Mouse (Mus musculus): ENCODE measurements around the gene Gm28042. TPM values are rescaled to one million over a fixed set of nuclear protein-coding genes. Genes with fewer than 3 reads are reported as not detected.
A peak's percentile ranks its signal among the peaks of the same experiment; 100 is the strongest.

Gene Gm28042
- polyA plus RNA-seq, 1 experiment from 2014 or later, result 6.0 TPM

- H3K36me3 ChIP-seq, result peaks cover 80% of the 10 kb centered on the region
- no peak for DNase-seq (ENCODE audit: low spot score)
These were observed 9.7 kb upstream of the Gm28042 start for GRCm38 (mm10) chr2:120017599-120017998.

GRCm38 (mm10) chr2:120024337-120024736 lies 3.0 kb upstream of the Gm28042 start:
- Histone ChIP-seq H3K36me3 (peaks cover 69% of the 10 kb centered on the region), H3K4me3 (no peak overlapping the region), H3K27ac (no peak overlapping the region), H3K4me1 (replicated peaks) (peaks cover 19% of the 10 kb centered on the region), H3K27me3 (ENCODE audit: insufficient read depth, poor library complexity, severe bottlenecking) (no peaks in the 10 kb centered on the region), H3K9me3 (no peaks in the 10 kb centered on the region)
- DNase-seq (ENCODE audit: low spot score), result no peak
- WGBS, result 92% methylated on average over 5 of the region's 5 CpGs

More at GRCm38 (mm10) chr2:120017599-120017998, 9.7 kb upstream of the Gm28042 start:
- WGBS, result 93% methylated on average over 12 of the region's 12 CpGs
- Histone ChIP-seq H3K9me3 (no peaks in the 10 kb centered on the region), H3K27me3 (ENCODE audit: insufficient read depth, poor library complexity, severe bottlenecking) (no peaks in the 10 kb centered on the region), H3K4me3 (no peak overlapping the region), H3K27ac (no peak overlapping the region), H3K4me1 (replicated peaks) (no peaks in the 10 kb centered on the region)

- Histone ChIP-seq H3K27ac (peak overlapping the region; percentile 94), H3K27me3 (ENCODE audit: insufficient read depth, poor library complexity, severe bottlenecking) (no peaks in the 10 kb centered on the region), H3K9me3 (no peaks in the 10 kb centered on the region), H3K36me3 (peaks cover 69% of the 10 kb centered on the region), H3K4me3 (peak overlapping the region; percentile 83), H3K4me1 (replicated peaks) (peaks cover 19% of the 10 kb centered on the region)
- WGBS, result 52% methylated on average over 3 of the region's 3 CpGs
- peak; percentile 28 for DNase-seq (ENCODE audit: low spot score)
These were observed 648 bp downstream of the Gm28042 start for GRCm38 (mm10) chr2:120027950-120028331.

- H3K27me3 ChIP-seq (ENCODE audit: insufficient read depth, poor library complexity, severe bottlenecking), result no peaks in the 10 kb centered on the region
- no peak overlapping the region for H3K4me3 ChIP-seq
- 94% methylated on average over 8 of the region's 8 CpGs for WGBS
- H3K36me3 ChIP-seq, result peaks cover 69% of the 10 kb centered on the region
- H3K4me1 ChIP-seq (replicated peaks), result peaks cover 19% of the 10 kb centered on the region
- DNase-seq (ENCODE audit: low spot score), result no peak
- no peaks in the 10 kb centered on the region for H3K9me3 ChIP-seq
- H3K27ac ChIP-seq, result no peak overlapping the region
These were observed 3.1 kb downstream of the Gm28042 start for GRCm38 (mm10) chr2:120030380-120030779.

- Histone ChIP-seq H3K27me3 (ENCODE audit: insufficient read depth, poor library complexity, severe bottlenecking) (no peaks in the 10 kb centered on the region), H3K4me1 (replicated peaks) (peaks cover 14% of the 10 kb centered on the region), H3K9me3 (no peaks in the 10 kb centered on the region), H3K4me3 (no peak within 1 kb of the TSS), H3K36me3 (peaks cover 88% of the 10 kb centered on the region), H3K27ac (no peak within 1 kb of the TSS)
- 89% methylated on average over 12 of the region's 12 CpGs for WGBS
- no peak for DNase-seq (ENCODE audit: low spot score)
These were observed 5.6 kb downstream of the Gm28042 start, which contains the start of gene Pla2g4b for GRCm38 (mm10) chr2:120032726-120033467. TSS of gene Pla2g4b (plus strand) at chr2:120033417.

GRCm38 (mm10) chr2:120033726-120034125 lies 6.4 kb downstream of the Gm28042 start:
- Histone ChIP-seq H3K4me1 (replicated peaks) (peaks cover 6% of the 10 kb centered on the region), H3K27ac (no peak overlapping the region), H3K9me3 (no peaks in the 10 kb centered on the region), H3K36me3 (peaks cover 96% of the 10 kb centered on the region), H3K27me3 (ENCODE audit: insufficient read depth, poor library complexity, severe bottlenecking) (no peaks in the 10 kb centered on the region), H3K4me3 (no peak overlapping the region)
- DNase-seq (ENCODE audit: low spot score), result no peak
- WGBS, result 91% methylated on average over 5 of the region's 5 CpGs

GRCm38 (mm10) chr2:120037744-120038143 lies 10.5 kb downstream of the Gm28042 start:
- no peak overlapping the region for H3K27ac ChIP-seq
- DNase-seq (ENCODE audit: low spot score), result no peak
- H3K9me3 ChIP-seq, result no peaks in the 10 kb centered on the region
- WGBS, result 93% methylated on average over 9 of the region's 9 CpGs
- H3K36me3 ChIP-seq, result peaks cover 99% of the 10 kb centered on the region
- H3K27me3 ChIP-seq (ENCODE audit: insufficient read depth, poor library complexity, severe bottlenecking), result no peaks in the 10 kb centered on the region
- H3K4me3 ChIP-seq, result no peak overlapping the region
- peaks cover 5% of the 10 kb centered on the region; the same call in 1 of the 2 replicates for H3K4me1 ChIP-seq (replicated peaks)

- DNase-seq (ENCODE audit: low spot score), result no peak
- peaks cover 20% of the 10 kb centered on the region for H3K4me1 ChIP-seq (replicated peaks)
- H3K27me3 ChIP-seq (ENCODE audit: insufficient read depth, poor library complexity, severe bottlenecking), result no peaks in the 10 kb centered on the region
- H3K4me3 ChIP-seq, result no peak overlapping the region
- no peak overlapping the region for H3K27ac ChIP-seq
- no peaks in the 10 kb centered on the region for H3K9me3 ChIP-seq
- H3K36me3 ChIP-seq, result peaks cover 69% of the 10 kb centered on the region
- WGBS, result 89% methylated on average over 5 of the region's 5 CpGs
These were observed 13.7 kb downstream of the Gm28042 start for GRCm38 (mm10) chr2:120040991-120041390.

- peaks cover 27% of the 10 kb centered on the region for H3K4me1 ChIP-seq (replicated peaks)
- DNase-seq (ENCODE audit: low spot score), result no peak
- H3K4me3 ChIP-seq, result no peak overlapping the region
- H3K9me3 ChIP-seq, result no peaks in the 10 kb centered on the region
- H3K36me3 ChIP-seq, result peaks cover 38% of the 10 kb centered on the region
- 61% methylated on average over 4 of the region's 4 CpGs for whole genome bisulfite sequencing
- H3K27me3 ChIP-seq (ENCODE audit: insufficient read depth, poor library complexity, severe bottlenecking), result no peaks in the 10 kb centered on the region
- H3K27ac ChIP-seq, result no peak overlapping the region
These were observed 16.9 kb downstream of the Gm28042 start for GRCm38 (mm10) chr2:120044101-120044603.

- H3K36me3 ChIP-seq, result peaks cover 32% of the 10 kb centered on the region
- H3K27ac ChIP-seq, result 0 out of 2 replicates have a peak overlapping the region, but pooled peaks have one; percentile 40
- H3K4me3 ChIP-seq, result no peak overlapping the region
- WGBS, result 79% methylated on average over 3 of the region's 3 CpGs
- H3K9me3 ChIP-seq, result no peaks in the 10 kb centered on the region
- no peaks in the 10 kb centered on the region for H3K27me3 ChIP-seq (ENCODE audit: insufficient read depth, poor library complexity, severe bottlenecking)
- no peak for DNase-seq (ENCODE audit: low spot score)
- H3K4me1 ChIP-seq (replicated peaks), result peaks cover 27% of the 10 kb centered on the region
These were observed 17.4 kb downstream of the Gm28042 start for GRCm38 (mm10) chr2:120044676-120045075.

- DNase-seq (ENCODE audit: low spot score), result no peak
- Histone ChIP-seq H3K4me3 (no peak overlapping the region), H3K4me1 (replicated peaks) (peaks cover 27% of the 10 kb centered on the region), H3K27me3 (ENCODE audit: insufficient read depth, poor library complexity, severe bottlenecking) (no peaks in the 10 kb centered on the region), H3K9me3 (no peaks in the 10 kb centered on the region), H3K36me3 (peaks cover 12% of the 10 kb centered on the region), H3K27ac (peak overlapping the region; percentile 23; the same call in 1 of the 2 replicates)
- WGBS, result 72% methylated on average over 14 of the region's 14 CpGs
These were observed 19.4 kb downstream of the Gm28042 start for GRCm38 (mm10) chr2:120046486-120047310.

GRCm38 (mm10) chr2:120048173-120048572 lies 20.9 kb downstream of the Gm28042 start:
- peaks cover 27% of the 10 kb centered on the region for H3K4me1 ChIP-seq (replicated peaks)
- H3K4me3 ChIP-seq, result no peak overlapping the region
- no peak for DNase-seq (ENCODE audit: low spot score)
- no peak overlapping the region for H3K27ac ChIP-seq
- no peaks in the 10 kb centered on the region for H3K36me3 ChIP-seq
- 80% methylated on average over 9 of the region's 9 CpGs for WGBS
- no peaks in the 10 kb centered on the region for H3K27me3 ChIP-seq (ENCODE audit: insufficient read depth, poor library complexity, severe bottlenecking)
- H3K9me3 ChIP-seq, result no peaks in the 10 kb centered on the region

All from hindbrain, embryonic 10.5 days (tissue).